Comparison of ENCODE assay signal across 12 mouse cellular contexts in the genomic region with DNA sequence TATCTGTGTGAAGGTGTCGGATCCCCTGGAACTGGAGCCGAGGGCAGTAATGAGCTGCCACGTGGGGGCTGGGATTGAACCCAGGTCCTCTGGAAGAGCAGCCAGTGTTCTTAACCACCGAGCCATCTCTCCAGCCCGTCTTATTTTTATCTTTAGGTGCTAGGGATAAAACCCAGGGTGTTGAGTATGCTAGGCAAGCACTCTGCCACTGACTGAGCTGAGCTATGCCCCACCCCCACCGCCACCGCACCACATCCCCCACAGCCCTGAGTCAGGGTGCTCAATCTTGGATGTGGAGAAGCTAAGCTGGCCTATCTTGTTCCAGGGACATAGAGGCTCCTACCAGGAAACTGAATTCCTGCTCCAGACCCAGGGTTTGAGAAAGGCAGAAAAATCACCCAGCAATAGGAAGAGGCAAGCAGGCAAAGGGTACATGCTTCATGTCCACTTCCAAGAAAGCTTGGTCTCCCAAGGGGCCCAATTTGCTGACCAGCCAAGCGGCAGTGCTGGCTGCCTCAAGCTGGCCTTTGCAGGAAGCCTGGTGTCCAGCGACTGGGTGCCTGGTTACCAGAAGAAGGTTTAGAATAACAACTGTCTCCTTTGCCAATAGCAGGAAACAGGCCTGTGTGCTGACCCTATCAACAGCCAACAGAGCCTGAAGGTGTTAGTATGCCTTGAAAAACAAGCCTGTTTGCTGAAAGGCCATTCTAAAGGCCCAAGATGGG. TPM values are rescaled to one million over a fixed set of nuclear protein-coding genes. Genes with fewer than 3 reads are reported as not detected.
DNase-seq lines count a peak whose midpoint lies in the region; ATAC-seq and TF ChIP-seq lines count a peak whose summit lies in the region.
"Had no signal": no experiment of that assay in that cellular context is flagged by ENCODE, and none has a peak within 500 bp of the region (broad histone marks: within the 10 kb centered on the region; RNA-seq: fewer than 3 reads in every experiment).

No protein-coding gene starts in this region.

- TF ChIP-seq CTCF in forebrain, postnatal 0 days (IDR thresholded peaks at IDR 0.05; ENCODE audit: low read depth): no peak

- H3K9me3 ChIP-seq in forebrain, postnatal 0 days (ENCODE audit: low read length): no peaks in the 10 kb centered on the region
- H3K9me3 ChIP-seq in forebrain, embryonic 16.5 days (ENCODE audit: control insufficient read depth, low read length): no peaks in the 10 kb centered on the region
- H3K9me3 ChIP-seq: embryonic facial prominence, embryonic 12.5 days; stomach, embryonic 15.5 days had no signal

- H3K36me3 ChIP-seq in forebrain, postnatal 0 days (ENCODE audit: insufficient read depth): peaks cover 23% of the 10 kb centered on the region
- peaks cover 17% of the 10 kb centered on the region for H3K36me3 ChIP-seq in forebrain, embryonic 16.5 days (ENCODE audit: control insufficient read depth, insufficient read depth)

- no peaks in the 10 kb centered on the region for H3K27me3 ChIP-seq in forebrain, postnatal 0 days (ENCODE audit: insufficient read depth, low read length)
- no peaks in the 10 kb centered on the region for H3K27me3 ChIP-seq in forebrain, embryonic 16.5 days (replicated peaks; ENCODE audit: control insufficient read depth, insufficient read depth, low read length)
- H3K27me3 ChIP-seq: embryonic facial prominence, embryonic 12.5 days; stomach, embryonic 15.5 days had no signal

- peak; percentile 27; the same call in 1 of the 2 replicates for ATAC-seq in forebrain, postnatal 0 days
- ATAC-seq in forebrain, embryonic 16.5 days: no peak
- no peak for ATAC-seq in CD4-positive, CD25-positive, alpha-beta regulatory T cell, adult 4 months

- no peak overlapping the region for H3K27ac ChIP-seq in forebrain, postnatal 0 days (ENCODE audit: low read depth, low read length)
- no peak overlapping the region for H3K27ac ChIP-seq in forebrain, embryonic 16.5 days (ENCODE audit: low read length)
- H3K27ac ChIP-seq: stomach, embryonic 15.5 days had no signal

- H3K4me3 ChIP-seq in forebrain, postnatal 0 days (ENCODE audit: low read depth, low read length): no peak overlapping the region
- H3K4me3 ChIP-seq in forebrain, embryonic 16.5 days (replicated peaks; ENCODE audit: low read length): no peak overlapping the region
- H3K4me3 ChIP-seq: embryonic facial prominence, embryonic 12.5 days; stomach, embryonic 15.5 days had no signal

- H3K4me2 ChIP-seq in forebrain, postnatal 0 days (ENCODE audit: low read depth): no peak overlapping the region
- no peak overlapping the region for H3K4me2 ChIP-seq in forebrain, embryonic 16.5 days (ENCODE audit: low read length)
- H3K4me2 ChIP-seq: embryonic facial prominence, embryonic 12.5 days; midbrain, embryonic 11.5 days; stomach, embryonic 15.5 days had no signal

- DNase-seq in forebrain, postnatal 0 days: no peak
- DNase-seq in lung, postnatal 36 days: peak; percentile 6
- DNase-seq in lung, adult 18-20 months: no peak
- peak; percentile 60 to 70 for DNase-seq in heart, adult 9 months (ENCODE audit: low spot score in 2 of 2)
- DNase-seq in left cerebral cortex, postnatal 4 days: peak; percentile 22
- DNase-seq in ovary, postnatal 14 days (ENCODE audit: low spot score): no peak
- DNase-seq: lung, adult 2 months had no signal

- no peaks in the 10 kb centered on the region for H3K4me1 ChIP-seq in forebrain, postnatal 0 days (ENCODE audit: insufficient read depth)
- H3K4me1 ChIP-seq in forebrain, embryonic 16.5 days (replicated peaks; ENCODE audit: control insufficient read depth, insufficient read depth, low read length): no peaks in the 10 kb centered on the region
- H3K4me1 ChIP-seq: embryonic facial prominence, embryonic 12.5 days; stomach, embryonic 15.5 days had no signal

- no peak overlapping the region for H3K9ac ChIP-seq in forebrain, postnatal 0 days
- no peak overlapping the region for H3K9ac ChIP-seq in forebrain, embryonic 16.5 days (replicated peaks; ENCODE audit: low read depth, low read length)
- H3K9ac ChIP-seq: embryonic facial prominence, embryonic 12.5 days; stomach, embryonic 15.5 days had no signal

- intact Hi-C loops in left cerebral cortex, postnatal 4 days (cut with DNase I): no loop called here

- WGBS in forebrain, postnatal 0 days: 79% methylated on average over 9 of the region's 9 CpGs
- WGBS in forebrain, embryonic 16.5 days: 84% methylated on average over 9 of the region's 9 CpGs

RNA-seq across cellular contexts. Expression of gene Chchd2, which starts 9.4 kb away (rescaled TPM):
- 905 and 1,053 TPM in 2 replicates for total RNA-seq in forebrain, postnatal 0 days (2014; rRNA removed)
- 889 and 1,240 TPM in 2 replicates for polyA plus RNA-seq in forebrain, postnatal 0 days (2015; fragmentation: Nextera tagmentation; extraction: Ambion mirVana)
- 801 and 835 TPM in 2 replicates for polyA plus RNA-seq in forebrain, embryonic 16.5 days (2015; fragmentation: Nextera tagmentation; extraction: Ambion mirVana)
- total RNA-seq in left cerebral cortex, postnatal 4 days (2021): 100 to 1,000 TPM; 310 to 317 TPM
- 100 to 1,000 TPM; 270 to 346 TPM for polyA plus RNA-seq in CD4-positive, CD25-positive, alpha-beta regulatory T cell, adult 4 months (2017; shearing (Covaris generic))

RNA-seq across cellular contexts. Expression of gene Zbed5, which starts 17.6 kb away (rescaled TPM):
- 21.2 and 23.6 TPM in 2 replicates for total RNA-seq in forebrain, postnatal 0 days (2014; rRNA removed)
- 8.3 and 9.8 TPM in 2 replicates for polyA plus RNA-seq in forebrain, postnatal 0 days (2015; fragmentation: Nextera tagmentation; extraction: Ambion mirVana)
- polyA plus RNA-seq in forebrain, embryonic 16.5 days (2015; fragmentation: Nextera tagmentation; extraction: Ambion mirVana): 19.9 and 21.4 TPM in 2 replicates
- 10 to 100 TPM in 1 of 2 experiments, 1 to 10 TPM in 1; 9.5 to 10.8 TPM for total RNA-seq in left cerebral cortex, postnatal 4 days (2021)
- polyA plus RNA-seq in CD4-positive, CD25-positive, alpha-beta regulatory T cell, adult 4 months (2017; shearing (Covaris generic)): 1 to 10 TPM in 1 of 2 experiments, under 1 TPM in 1; 0.78 to 1.7 TPM

RNA-seq across cellular contexts. Expression of gene Phkg1, which starts 20.5 kb away (rescaled TPM):
- total RNA-seq in forebrain, postnatal 0 days (2014; rRNA removed): 1.2 and 1.4 TPM in 2 replicates
- polyA plus RNA-seq in forebrain, postnatal 0 days (2015; fragmentation: Nextera tagmentation; extraction: Ambion mirVana): 0.50 and 1.3 TPM in 2 replicates
- 0.43 and 0.62 TPM in 2 replicates for polyA plus RNA-seq in forebrain, embryonic 16.5 days (2015; fragmentation: Nextera tagmentation; extraction: Ambion mirVana)
- 1 to 10 TPM; 2.5 to 3.4 TPM for total RNA-seq in left cerebral cortex, postnatal 4 days (2021)
- polyA plus RNA-seq in CD4-positive, CD25-positive, alpha-beta regulatory T cell, adult 4 months (2017; shearing (Covaris generic)): under 1 TPM; 0.33 to 0.67 TPM

RNA-seq across cellular contexts. Expression of gene Nupr1l, which starts 30.4 kb away (rescaled TPM):
- 1.4 and 3.0 TPM in 2 replicates for total RNA-seq in forebrain, postnatal 0 days (2014; rRNA removed)
- 5.5 and 5.6 TPM in 2 replicates for polyA plus RNA-seq in forebrain, postnatal 0 days (2015; fragmentation: Nextera tagmentation; extraction: Ambion mirVana)
- polyA plus RNA-seq in forebrain, embryonic 16.5 days (2015; fragmentation: Nextera tagmentation; extraction: Ambion mirVana): 4.1 and 5.1 TPM in 2 replicates
- 1 to 10 TPM; 2.4 to 3.6 TPM for total RNA-seq in left cerebral cortex, postnatal 4 days (2021)
- under 1 TPM in 1 of 2 experiments, not detected in 1; 0.51 TPM for polyA plus RNA-seq in CD4-positive, CD25-positive, alpha-beta regulatory T cell, adult 4 months (2017; shearing (Covaris generic))

RNA-seq across cellular contexts. Expression of gene Sumf2, which starts 31.1 kb away (rescaled TPM):
- 16.6 and 29.9 TPM in 2 replicates for total RNA-seq in forebrain, postnatal 0 days (2014; rRNA removed)
- 21.2 and 22.3 TPM in 2 replicates for polyA plus RNA-seq in forebrain, postnatal 0 days (2015; fragmentation: Nextera tagmentation; extraction: Ambion mirVana)
- polyA plus RNA-seq in forebrain, embryonic 16.5 days (2015; fragmentation: Nextera tagmentation; extraction: Ambion mirVana): 25.8 and 29.5 TPM in 2 replicates
- 10 to 100 TPM; 19.7 to 20.9 TPM for total RNA-seq in left cerebral cortex, postnatal 4 days (2021)
- polyA plus RNA-seq in CD4-positive, CD25-positive, alpha-beta regulatory T cell, adult 4 months (2017; shearing (Covaris generic)): 10 to 100 TPM; 24.8 to 36.4 TPM

Comparison
In these comparisons a context has a peak if more than half of its experiments do, and no peak if none do; other contexts are left out.
1. DNase-seq: peak in lung, postnatal 36 days (single experiment), heart, adult 9 months (2 of 2) and left cerebral cortex, postnatal 4 days (single experiment); none in forebrain, postnatal 0 days (single experiment), lung, adult 18-20 months (0 of 2) and ovary, postnatal 14 days (single experiment).